Mouse (Mus musculus) cerebellum, postnatal 14 days (tissue): ENCODE results near the gene Fnip2.
A peak's percentile ranks its signal among the peaks of the same experiment; 100 is the strongest.

ENCODE experiments used
- DNase-seq, 2 experiments: peaks; one replicate each; pipeline ENCODE4 v3.0.0; 2021; ENCODE audit warnings: mixed read lengths in 2 of 2

Fnip2 gene

GRCm38 (mm10) chr3:79564875-79565606 lies 2.6 kb downstream of the Fnip2 start:
- DNase-seq = no peak

DNA sequence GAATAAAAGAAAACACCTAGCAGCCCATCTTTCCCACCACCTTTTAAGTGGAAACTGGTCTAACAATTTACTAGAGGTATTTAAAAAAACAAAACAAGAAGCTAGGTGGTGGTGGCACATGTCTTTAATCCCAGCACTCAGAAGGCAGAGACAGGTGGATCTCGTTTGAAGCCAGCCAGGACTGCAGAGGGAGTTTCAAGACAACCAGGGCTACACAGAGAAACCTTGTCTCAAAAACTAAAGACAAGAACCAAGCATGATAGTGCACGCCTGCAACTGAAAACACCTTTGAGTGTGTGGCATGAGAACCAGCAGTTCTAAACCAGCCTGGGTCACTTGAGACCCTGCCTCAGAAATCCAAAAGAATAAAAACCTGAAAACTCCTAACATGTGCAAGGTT lies 4.1 kb downstream of the Fnip2 start:
- no peak for DNase-seq

- no peak for DNase-seq
Measured at GRCm38 (mm10) chr3:79561784-79562715, 5.5 kb downstream of the Fnip2 start.

- DNase-seq = no peak
Measured at GRCm38 (mm10) chr3:79560555-79560954, 7.0 kb downstream of the Fnip2 start.

GRCm38 (mm10) chr3:79559773-79560045 lies 7.9 kb downstream of the Fnip2 start:
- DNase-seq = no peak

DNA sequence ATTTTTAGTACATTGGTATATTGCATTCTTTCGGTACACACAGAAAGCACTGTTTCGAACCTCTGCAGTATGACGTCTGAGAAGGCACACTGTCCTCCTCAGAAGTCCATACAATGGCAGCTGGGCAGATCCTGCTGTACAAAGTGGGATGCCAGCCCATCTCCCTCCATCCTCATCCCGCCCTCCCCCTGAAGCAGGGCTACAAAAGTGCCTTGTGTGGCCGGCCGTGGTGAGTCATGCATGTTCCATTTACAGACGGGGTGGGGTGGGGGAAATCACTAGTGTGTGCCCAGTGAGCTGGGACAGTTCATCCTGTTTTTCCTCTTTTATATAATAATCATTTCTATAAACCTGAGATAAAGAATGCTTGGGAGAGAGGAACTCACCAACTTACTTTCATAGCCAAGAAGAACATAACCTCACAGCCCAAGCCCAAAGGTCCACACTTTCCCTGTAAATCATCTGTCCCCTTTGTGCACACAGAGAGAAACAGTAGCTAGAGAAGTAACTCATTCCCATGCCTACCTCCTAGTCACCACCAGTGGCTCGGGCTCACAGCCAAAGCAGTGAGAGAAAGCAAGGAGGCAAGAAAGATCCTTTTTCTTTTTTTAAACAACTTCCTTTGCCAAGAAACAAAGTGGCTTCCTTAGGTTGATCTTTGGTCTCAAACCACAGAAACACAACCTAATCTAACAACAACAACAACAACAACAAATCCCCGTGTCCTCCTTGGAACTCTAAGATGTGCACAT lies 8.4 kb downstream of the Fnip2 start:
- DNase-seq = peak in 1 of 2 experiments; percentile 32

GRCm38 (mm10) chr3:79555061-79555460 lies 12.5 kb downstream of the Fnip2 start:
- no peak for DNase-seq

GRCm38 (mm10) chr3:79553779-79554178 lies 13.8 kb downstream of the Fnip2 start:
- DNase-seq = no peak

GRCm38 (mm10) chr3:79551826-79552552 lies 15.6 kb downstream of the Fnip2 start:
- no peak for DNase-seq

GRCm38 (mm10) chr3:79549751-79550393 lies 17.7 kb downstream of the Fnip2 start:
- peak; percentile 64 to 70 for DNase-seq

GRCm38 (mm10) chr3:79548681-79549437 lies 18.7 kb downstream of the Fnip2 start:
- no peak for DNase-seq

- DNase-seq = peak; percentile 31 to 48
Measured at GRCm38 (mm10) chr3:79542585-79542984, 25.0 kb downstream of the Fnip2 start.

GRCm38 (mm10) chr3:79539656-79540055 lies 27.9 kb downstream of the Fnip2 start:
- no peak for DNase-seq

GRCm38 (mm10) chr3:79539124-79539523 lies 28.5 kb downstream of the Fnip2 start:
- DNase-seq = no peak

- DNase-seq = no peak
Measured at GRCm38 (mm10) chr3:79538342-79538741, 29.3 kb downstream of the Fnip2 start.

- DNase-seq = no peak
Measured at GRCm38 (mm10) chr3:79537626-79538203, 29.9 kb downstream of the Fnip2 start.

- DNase-seq = no peak
Measured at GRCm38 (mm10) chr3:79537023-79537422, 30.6 kb downstream of the Fnip2 start.

- no peak for DNase-seq
Measured at GRCm38 (mm10) chr3:79531581-79532271, 35.9 kb downstream of the Fnip2 start.

DNA sequence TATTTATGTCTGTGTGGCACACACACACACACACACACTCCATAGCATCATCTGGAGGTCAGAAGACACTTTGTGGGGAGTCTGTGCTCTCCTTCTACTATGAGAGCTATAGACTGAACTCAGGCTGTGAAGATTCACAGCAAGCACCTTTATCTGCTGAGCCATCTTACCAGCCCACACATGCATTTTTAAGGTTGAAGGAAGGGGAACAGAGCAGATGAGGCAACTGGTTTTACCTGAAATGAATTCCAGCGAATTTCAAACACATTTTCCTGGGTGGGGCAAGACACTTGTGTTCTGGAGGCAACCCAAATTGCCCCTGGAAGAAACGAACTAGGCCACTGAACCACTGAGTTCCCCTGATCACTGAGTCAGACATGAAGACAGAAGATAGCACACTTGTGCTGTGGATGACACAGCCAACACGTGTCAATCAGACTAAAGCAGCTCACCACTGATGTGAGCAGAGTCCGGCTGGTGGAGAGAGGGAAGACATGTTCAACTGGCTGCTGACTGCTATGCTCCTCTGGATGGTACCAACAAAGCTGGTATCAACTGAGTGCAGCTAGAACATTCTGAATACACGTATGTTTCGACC lies 38.0 kb downstream of the Fnip2 start:
- no peak for DNase-seq

DNA sequence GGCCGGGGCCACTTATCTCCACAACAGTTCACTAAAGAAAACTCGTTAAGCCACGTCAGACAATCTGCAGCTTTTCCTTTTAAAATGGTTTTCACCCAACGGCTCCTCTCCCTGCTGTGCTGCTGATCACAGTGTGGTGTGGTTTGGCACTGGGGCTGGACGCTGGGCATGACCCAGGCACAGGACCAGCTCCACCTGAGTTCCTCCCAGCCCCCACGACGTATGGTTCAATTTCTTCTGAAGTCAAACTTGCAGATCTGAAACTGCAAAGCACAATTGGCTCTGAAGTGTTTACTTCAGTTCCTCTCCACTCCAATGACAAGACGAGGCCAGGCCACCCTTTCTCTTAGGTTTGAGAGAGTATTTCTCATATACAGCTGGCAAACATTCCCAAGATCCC lies 39.1 kb downstream of the Fnip2 start:
- no peak for DNase-seq
